Mouse (Mus musculus) MEL (cell line): ENCODE measurements around the gene Ctnnbl1. TPM values are rescaled to one million over a fixed set of nuclear protein-coding genes. Genes with fewer than 3 reads are reported as not detected.

Experiments used
- DNase-seq: peaks from one replicate; pipeline ENCODE4 v3.0.0; 2011; ENCODE audit warnings: low read depth, low spot score
- H3K27ac ChIP-seq: 2 replicates; pipeline ENCODE4 v1.5.1; 2012; ENCODE audit warnings: low read depth, mild to moderate bottlenecking, control low read depth, low read length, moderate library complexity; ENCODE audit not compliant: control insufficient read depth
- H3K27me3 ChIP-seq, 2 experiments: fragments of 150-350 bp in 1 of 2; sonication (generic) in 1 of 2; 2 replicates each; pipeline ENCODE4 v1.6.1; 2012; ENCODE audit warnings: low read length in 2 of 2, mild to moderate bottlenecking in 2 of 2, improper control_type of control experiment in 1 of 2, moderate library complexity in 1 of 2; ENCODE audit not compliant: insufficient read depth in 2 of 2, control insufficient read depth in 1 of 2
- H3K36me3 ChIP-seq, 2 experiments: 2 replicates each; pipeline ENCODE4 v1.6.1; 2012 to 2014; ENCODE audit warnings: low read length in 2 of 2, improper control_type of control experiment in 1 of 2, inconsistent platforms in 1 of 2, mild to moderate bottlenecking in 1 of 2; ENCODE audit not compliant: insufficient read depth in 2 of 2, control insufficient read depth in 1 of 2
- H3K4me1 ChIP-seq, 2 experiments: fragments of 150-350 bp in 1 of 2; sonication (generic) in 1 of 2; 2 replicates each; pipeline ENCODE4 v1.6.1; 2012; ENCODE audit warnings: low read length in 2 of 2, improper control_type of control experiment in 1 of 2, mild to moderate bottlenecking in 1 of 2; ENCODE audit not compliant: insufficient read depth in 2 of 2, control insufficient read depth in 1 of 2
- H3K4me3 ChIP-seq, 2 experiments: fragments of 150-350 bp in 1 of 2; sonication (generic) in 1 of 2; 2 replicates each; pipeline ENCODE4 v1.5.1; 2012; ENCODE audit warnings: low read depth in 2 of 2, low read length in 2 of 2, mild to moderate bottlenecking in 2 of 2, moderate library complexity in 2 of 2, control low read depth in 1 of 2, improper control_type of control experiment in 1 of 2; ENCODE audit not compliant: control insufficient read depth in 1 of 2, insufficient read depth in 1 of 2
- H3K79me2 ChIP-seq: 2 replicates; pipeline ENCODE4 v1.6.1; 2012; ENCODE audit warnings: mild to moderate bottlenecking, low read length, moderate library complexity; ENCODE audit not compliant: control insufficient read depth, poor library complexity, insufficient read depth
- H3K9ac ChIP-seq: 2 replicates; pipeline ENCODE4 v1.6.1; 2012; ENCODE audit warnings: low read depth, mild to moderate bottlenecking, control low read depth, low read length, moderate library complexity; ENCODE audit not compliant: control insufficient read depth, poor library complexity, severe bottlenecking
- H3K9me3 ChIP-seq: fragments of 150-350 bp; sonication (generic); replicated peaks from 2 replicates; pipeline ENCODE4 v1.6.1; 2012; ENCODE audit warnings: mild to moderate bottlenecking, low read length, improper control_type of control experiment, moderate library complexity; ENCODE audit not compliant: insufficient read depth
- BHLHE40 ChIP-seq: IDR thresholded peaks from 2 replicates; pipeline ENCODE4 v1.6.1; 2012; ENCODE audit warnings: low read depth, mild to moderate bottlenecking, inconsistent platforms, low read length, improper control_type of control experiment, borderline replicate concordance
- CHD1 ChIP-seq: IDR thresholded peaks from 2 replicates; pipeline ENCODE4 v1.6.1; 2012; ENCODE audit warnings: low read depth, mild to moderate bottlenecking, inconsistent platforms, low read length, improper control_type of control experiment
- CHD2 ChIP-seq: IDR thresholded peaks from 2 replicates; pipeline ENCODE4 v1.6.1; 2011; ENCODE audit warnings: low read length, improper control_type of control experiment
- CTCF ChIP-seq, 3 experiments: IDR thresholded peaks in 2 of 3; conservative IDR thresholded peaks in 1 of 3; 2 replicates each; pipeline ENCODE4 v1.5.1; 2011 to 2012; ENCODE audit warnings: low read length in 3 of 3, low read depth in 2 of 3, mild to moderate bottlenecking in 2 of 3, improper control_type of control experiment in 1 of 3, inconsistent platforms in 1 of 3, mixed read lengths in 1 of 3, moderate library complexity in 1 of 3; ENCODE audit not compliant: control insufficient read depth in 1 of 3, insufficient read depth in 1 of 3, poor library complexity in 1 of 3, severe bottlenecking in 1 of 3
- E2F4 ChIP-seq: IDR thresholded peaks from 2 replicates; pipeline ENCODE4 v1.6.1; 2011; ENCODE audit warnings: low read depth, low read length, improper control_type of control experiment, borderline replicate concordance
- EP300 ChIP-seq, 2 experiments: IDR thresholded peaks; 2 replicates each; pipeline ENCODE4 v1.6.1; 2011; ENCODE audit warnings: improper control_type of control experiment in 2 of 2, low read length in 2 of 2, low read depth in 1 of 2, mild to moderate bottlenecking in 1 of 2
- ETS1 ChIP-seq: IDR thresholded peaks from 2 replicates; pipeline ENCODE4 v1.6.1; 2012; ENCODE audit warnings: low read depth, mild to moderate bottlenecking, inconsistent platforms, low read length, improper control_type of control experiment, moderate library complexity
- GATA1 ChIP-seq: IDR thresholded peaks from 2 replicates; pipeline ENCODE4 v1.6.1; 2011; ENCODE audit warnings: low read depth, low read length, improper control_type of control experiment
- HCFC1 ChIP-seq: IDR thresholded peaks from 2 replicates; pipeline ENCODE4 v1.6.1; 2012; ENCODE audit warnings: low read depth, mild to moderate bottlenecking, inconsistent platforms, low read length, improper control_type of control experiment, moderate library complexity
- KAT2A ChIP-seq: conservative IDR thresholded peaks from 2 replicates; pipeline ENCODE4 v1.6.1; 2012; ENCODE audit warnings: low read depth, low read length, improper control_type of control experiment, inconsistent platforms
- MAFK ChIP-seq: IDR thresholded peaks from 2 replicates; pipeline ENCODE4 v1.6.1; 2011; ENCODE audit warnings: low read depth, mild to moderate bottlenecking, low read length, improper control_type of control experiment, borderline replicate concordance
- MAX ChIP-seq: IDR thresholded peaks from 2 replicates; pipeline ENCODE4 v1.6.1; 2011; ENCODE audit warnings: low read length, improper control_type of control experiment
- MEF2A ChIP-seq: IDR thresholded peaks from 2 replicates; pipeline ENCODE4 v1.6.1; 2014; ENCODE audit warnings: low read depth, mild to moderate bottlenecking, inconsistent platforms, low read length, improper control_type of control experiment; ENCODE audit not compliant: poor library complexity, insufficient replicate concordance, severe bottlenecking; ENCODE audit errors: extremely low read depth
- MXI1 ChIP-seq: IDR thresholded peaks from 2 replicates; pipeline ENCODE4 v1.6.1; 2011; ENCODE audit warnings: mild to moderate bottlenecking, low read depth, low read length, improper control_type of control experiment
- MYB ChIP-seq: IDR thresholded peaks from 2 replicates; pipeline ENCODE4 v1.6.1; 2011; ENCODE audit warnings: mild to moderate bottlenecking, low read depth, low read length, improper control_type of control experiment
- MYC ChIP-seq: IDR thresholded peaks from 2 replicates; pipeline ENCODE4 v1.6.1; 2011; ENCODE audit warnings: low read depth, mild to moderate bottlenecking, low read length, improper control_type of control experiment, moderate library complexity
- NELFE ChIP-seq: IDR thresholded peaks from 2 replicates; pipeline ENCODE4 v1.6.1; 2011; ENCODE audit warnings: low read depth, low read length, improper control_type of control experiment
- NRF1 ChIP-seq: IDR thresholded peaks from 2 replicates; pipeline ENCODE4 v1.6.1; 2014; ENCODE audit warnings: low read depth, mild to moderate bottlenecking, inconsistent platforms, low read length, improper control_type of control experiment, moderate library complexity; ENCODE audit not compliant: poor library complexity, insufficient read depth, severe bottlenecking
- POLR2A ChIP-seq, 2 experiments: IDR thresholded peaks; 2 replicates each; pipeline ENCODE4 v1.6.1; 2011 to 2012; ENCODE audit warnings: low read length in 2 of 2, mild to moderate bottlenecking in 2 of 2, control low read depth in 1 of 2, improper control_type of control experiment in 1 of 2, low read depth in 1 of 2, moderate library complexity in 1 of 2; ENCODE audit not compliant: control insufficient read depth in 1 of 2, insufficient read depth in 1 of 2, poor library complexity in 1 of 2
- POLR2AphosphoS5 ChIP-seq: IDR thresholded peaks from 2 replicates; pipeline ENCODE4 v1.6.1; 2012; ENCODE audit warnings: low read depth, borderline replicate concordance, mild to moderate bottlenecking, inconsistent platforms, low read length, moderate library complexity, mixed read lengths
- RAD21 ChIP-seq: IDR thresholded peaks from 2 replicates; pipeline ENCODE4 v1.6.1; 2011; ENCODE audit warnings: mild to moderate bottlenecking, low read depth, low read length, improper control_type of control experiment
- SIN3A ChIP-seq: IDR thresholded peaks from 2 replicates; pipeline ENCODE4 v1.6.1; 2012; ENCODE audit warnings: low read length, improper control_type of control experiment, inconsistent platforms
- SMC3 ChIP-seq: IDR thresholded peaks from 2 replicates; pipeline ENCODE4 v1.6.1; 2011; ENCODE audit warnings: low read depth, low read length, improper control_type of control experiment
- TAL1 ChIP-seq: IDR thresholded peaks from 2 replicates; pipeline ENCODE4 v1.6.1; 2012; ENCODE audit warnings: mild to moderate bottlenecking, inconsistent platforms, low read length, moderate library complexity, mixed read lengths
- TBP ChIP-seq: IDR thresholded peaks from 2 replicates; pipeline ENCODE4 v1.8.0; 2011; ENCODE audit warnings: low read depth, low read length, improper control_type of control experiment
- UBTF ChIP-seq: IDR thresholded peaks from 2 replicates; pipeline ENCODE4 v1.6.1; 2012; ENCODE audit warnings: low read depth, mild to moderate bottlenecking, inconsistent platforms, low read length, improper control_type of control experiment, moderate library complexity, borderline replicate concordance; ENCODE audit not compliant: insufficient read depth
- USF2 ChIP-seq, 2 experiments: IDR thresholded peaks; 2 replicates each; pipeline ENCODE4 v1.6.1; 2011 to 2012; ENCODE audit warnings: improper control_type of control experiment in 2 of 2, low read length in 2 of 2, borderline replicate concordance in 1 of 2, inconsistent platforms in 1 of 2, low read depth in 1 of 2, mild to moderate bottlenecking in 1 of 2; ENCODE audit not compliant: insufficient read depth in 1 of 2
- ZC3H11A ChIP-seq: IDR thresholded peaks from 2 replicates; pipeline ENCODE4 v1.6.1; 2012; ENCODE audit warnings: low read depth, mild to moderate bottlenecking, inconsistent platforms, low read length, improper control_type of control experiment
- ZNF384 ChIP-seq: IDR thresholded peaks from 2 replicates; pipeline ENCODE4 v1.6.1; 2012; ENCODE audit warnings: low read depth, mild to moderate bottlenecking, inconsistent platforms, low read length, improper control_type of control experiment
- polyA plus RNA-seq, 2 experiments: library from polyadenylated mRNA; stranded (reverse) in 1 of 2; unstranded in 1 of 2; fragments of >175 nt in 1 of 2; fragments of >200 nt in 1 of 2; gene quantifications; 2 replicates each; pipeline versions ENCODE4 v1.2.1 to v1.2.4; 2012; ENCODE audit warnings: low replicate concordance in 2 of 2, low read depth in 1 of 2; ENCODE audit not compliant: insufficient read length in 2 of 2, insufficient read depth in 1 of 2, missing spikeins in 1 of 2
- total RNA-seq: library from RNA; depleted of rRNA; stranded (reverse); fragments of 300-350 nt; gene quantifications from 2 replicates; pipeline ENCODE4 v1.2.3, GENCODE M21; 2012

The Ctnnbl1 gene
- total and polyA plus RNA-seq, 3 experiments: 60.7 to 61.7 TPM; not detected in 1

DNA sequence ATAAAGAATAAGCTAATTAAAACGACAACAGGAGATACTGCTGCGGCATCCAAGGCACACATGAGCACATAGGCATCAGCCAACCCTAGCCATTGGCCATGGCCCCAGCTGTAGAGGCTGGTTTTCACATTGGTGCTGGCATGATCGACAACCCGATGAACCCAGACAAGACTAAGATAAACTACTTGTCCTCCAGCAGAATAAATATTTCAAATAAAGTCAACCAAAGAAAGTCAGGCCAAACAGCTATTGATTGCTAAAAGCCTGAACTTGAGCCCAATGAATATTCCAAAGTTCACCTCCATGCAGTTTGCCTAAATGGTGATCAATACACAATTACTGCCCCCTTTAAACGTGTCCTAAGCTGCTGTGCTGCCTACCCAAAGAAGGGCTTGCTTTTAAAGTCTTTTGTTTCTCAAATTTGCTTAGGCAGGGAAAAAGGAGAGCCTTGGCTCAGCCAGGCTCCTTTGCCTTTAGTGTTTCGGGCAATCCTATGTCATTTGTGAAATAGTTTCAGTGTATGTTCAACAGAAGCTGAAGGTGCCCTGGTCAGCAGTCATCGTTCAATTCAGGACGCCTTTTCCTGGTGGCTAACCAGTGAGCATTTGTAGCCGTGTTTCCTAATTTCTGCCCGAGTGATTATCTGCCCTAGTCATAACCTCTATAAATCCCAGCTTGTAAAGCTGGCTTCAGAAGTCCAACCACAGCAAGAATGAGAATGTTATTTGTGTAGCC is 93.6 kb downstream of the Ctnnbl1 start:
- Histone ChIP-seq H3K27me3 (no peaks in the 10 kb centered on the region), H3K36me3 (no peaks in the 10 kb centered on the region; a peak in 2 of 4 replicates), H3K9me3 (no peaks in the 10 kb centered on the region), H3K27ac (no peak overlapping the region), H3K4me3 (no peak overlapping the region), H3K9ac (no peak overlapping the region), H3K79me2 (no peaks in the 10 kb centered on the region), H3K4me1 (no peaks in the 10 kb centered on the region)
- DNase-seq: no peak
- no peak for TF ChIP-seq SMC3
- TF ChIP-seq GATA1: no peak
- TF ChIP-seq TAL1: no peak
- no peak for TF ChIP-seq BHLHE40
- TF ChIP-seq HCFC1: no peak
- TF ChIP-seq MYC: no peak
- no peak for TF ChIP-seq NRF1
- TF ChIP-seq MAFK: no peak
- no peak for TF ChIP-seq MAX
- TF ChIP-seq ETS1: no peak
- no peak for TF ChIP-seq EP300 (IDR thresholded peaks at IDR 0.05; ENCODE audit: low read depth in 1 of 2, low read length in 2 of 2)
- no peak for TF ChIP-seq MEF2A
- no peak for TF ChIP-seq UBTF
- no peak for TF ChIP-seq SIN3A
- no peak for TF ChIP-seq CTCF (IDR thresholded peaks at IDR 0.05 in 2 of 3, conservative IDR thresholded peaks at IDR 0.05 in 1 of 3; ENCODE audit: control insufficient read depth in 1 of 3, insufficient read depth in 1 of 3, low read depth in 2 of 3, low read length in 3 of 3, poor library complexity in 1 of 3, severe bottlenecking in 1 of 3)
- no peak for TF ChIP-seq TBP

DNA sequence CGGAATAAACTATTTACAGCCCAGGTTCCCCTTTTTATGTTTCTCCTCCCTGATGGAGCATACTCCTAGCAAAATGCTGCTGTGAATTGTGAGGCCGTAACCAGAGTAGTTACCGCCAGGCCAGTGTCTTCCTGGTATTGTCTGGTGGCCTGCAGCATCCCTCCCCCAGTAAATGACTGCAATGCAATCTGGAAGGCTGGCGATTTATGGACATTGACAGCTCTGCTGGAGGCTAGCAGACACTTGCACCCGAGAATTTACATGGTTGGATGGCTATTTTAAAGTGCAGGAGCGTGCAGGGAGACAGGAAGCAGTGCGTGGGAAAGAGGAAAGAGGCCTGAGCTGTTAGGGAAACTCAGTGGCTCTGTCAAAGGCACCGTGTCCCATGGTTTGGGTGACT is 99.8 kb downstream of the Ctnnbl1 start:
- Histone ChIP-seq H3K36me3 (no peaks in the 10 kb centered on the region; a peak in 1 of 4 replicates), H3K4me1 (no peaks in the 10 kb centered on the region), H3K27me3 (no peaks in the 10 kb centered on the region), H3K4me3 (no peak overlapping the region), H3K79me2 (no peaks in the 10 kb centered on the region), H3K9me3 (no peaks in the 10 kb centered on the region), H3K9ac (no peak overlapping the region), H3K27ac (no peak overlapping the region)
- TF ChIP-seq KAT2A: no peak
- no peak for TF ChIP-seq GATA1
- no peak for TF ChIP-seq SMC3
- no peak for TF ChIP-seq ZNF384
- no peak for TF ChIP-seq CHD2
- TF ChIP-seq USF2 (IDR thresholded peaks at IDR 0.05; ENCODE audit: borderline replicate concordance in 1 of 2, insufficient read depth in 1 of 2, low read depth in 1 of 2, low read length in 2 of 2): no peak
- no peak for TF ChIP-seq POLR2AphosphoS5
- TF ChIP-seq CHD1: no peak
- no peak for TF ChIP-seq BHLHE40
- no peak for TF ChIP-seq SIN3A
- TF ChIP-seq MYB: no peak
- no peak for TF ChIP-seq NELFE
- TF ChIP-seq POLR2A (IDR thresholded peaks at IDR 0.05; ENCODE audit: control insufficient read depth in 1 of 2, insufficient read depth in 1 of 2, low read depth in 1 of 2, low read length in 2 of 2, poor library complexity in 1 of 2): no peak
- TF ChIP-seq ZC3H11A: no peak
- no peak for TF ChIP-seq E2F4
- no peak for TF ChIP-seq TBP
- no peak for TF ChIP-seq MAFK
- TF ChIP-seq UBTF: no peak
- TF ChIP-seq RAD21: no peak
- TF ChIP-seq MXI1: no peak
- DNase-seq: no peak
